Mouse (Mus musculus): ENCODE data around the gene Cers6.

GRCm38 (mm10) chr2:69047297-69047696 lies 186.1 kb downstream of the Cers6 start:
- TF ChIP-seq POLR2A (IDR thresholded peaks at IDR 0.05; ENCODE audit: extremely low read depth, insufficient read depth, low read length) (no peak), CTCF (IDR thresholded peaks at IDR 0.05; ENCODE audit: low read depth, low read length) (no peak)

Data from liver, adult 2 months (tissue).